Mouse (Mus musculus) subcutaneous adipose tissue, adult 2 months (tissue): ENCODE data around the gene Dgke. TPM values are rescaled to one million over a fixed set of nuclear protein-coding genes. Genes with fewer than 3 reads are reported as not detected.

Experiments used
- polyA plus RNA-seq: library from polyadenylated mRNA; depleted of rRNA; stranded (reverse); fragments of >200 nt; gene quantifications from 2 replicates; pipeline ENCODE4 v1.2.3, GENCODE M21; 2012; ENCODE audit warnings: low replicate concordance; rRNA removed

The Dgke gene
- polyA plus RNA-seq = 5.7 and 6.8 TPM in 2 replicates

DNA sequence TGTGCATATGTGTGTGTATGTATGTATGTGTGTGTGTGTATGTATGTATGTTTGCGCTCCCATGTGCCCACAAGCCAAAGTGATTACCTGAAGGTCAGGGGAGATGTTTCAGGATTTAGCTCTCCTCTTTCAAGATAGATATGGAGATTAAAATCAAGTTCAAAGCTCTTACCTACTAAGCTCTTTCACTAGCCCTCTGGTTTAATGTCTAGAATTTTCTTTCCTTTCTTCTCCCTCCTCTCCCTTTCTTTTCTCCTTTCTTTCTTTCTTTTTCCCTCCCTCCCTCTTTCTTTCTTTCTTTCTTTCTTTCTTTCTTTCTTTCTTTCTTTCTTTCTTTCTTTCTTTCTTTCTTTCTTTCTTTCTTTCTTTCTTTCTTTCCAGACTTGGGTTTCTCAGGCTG lies at the start of gene Dgke:
Gene Dgke, minus strand, starts transcription at position 101 of the 400 bp plus-strand sequence.

DNA sequence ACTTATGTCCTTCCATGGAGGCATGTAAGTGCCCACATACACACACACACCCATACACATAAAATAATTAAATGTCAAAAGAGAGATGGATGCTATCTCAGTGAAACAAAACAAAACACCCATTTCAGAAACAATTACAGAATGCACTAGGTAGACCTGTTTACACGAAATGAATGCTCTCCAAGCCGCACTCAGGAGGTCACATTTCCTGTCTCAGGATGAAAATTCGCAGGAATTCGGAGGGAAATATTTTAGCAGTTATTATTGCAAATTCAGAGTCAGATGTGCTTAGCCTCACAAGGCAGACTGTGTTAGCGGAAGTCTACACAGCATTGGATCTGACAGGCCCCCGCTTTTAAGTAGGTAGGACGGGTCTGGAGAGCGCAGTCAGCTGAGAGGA lies 6.9 kb upstream of the Dgke start, which contains the start of gene Gm525:
Gene Gm525, plus strand, starts transcription at position 301 of the 400 bp plus-strand sequence.

DNA sequence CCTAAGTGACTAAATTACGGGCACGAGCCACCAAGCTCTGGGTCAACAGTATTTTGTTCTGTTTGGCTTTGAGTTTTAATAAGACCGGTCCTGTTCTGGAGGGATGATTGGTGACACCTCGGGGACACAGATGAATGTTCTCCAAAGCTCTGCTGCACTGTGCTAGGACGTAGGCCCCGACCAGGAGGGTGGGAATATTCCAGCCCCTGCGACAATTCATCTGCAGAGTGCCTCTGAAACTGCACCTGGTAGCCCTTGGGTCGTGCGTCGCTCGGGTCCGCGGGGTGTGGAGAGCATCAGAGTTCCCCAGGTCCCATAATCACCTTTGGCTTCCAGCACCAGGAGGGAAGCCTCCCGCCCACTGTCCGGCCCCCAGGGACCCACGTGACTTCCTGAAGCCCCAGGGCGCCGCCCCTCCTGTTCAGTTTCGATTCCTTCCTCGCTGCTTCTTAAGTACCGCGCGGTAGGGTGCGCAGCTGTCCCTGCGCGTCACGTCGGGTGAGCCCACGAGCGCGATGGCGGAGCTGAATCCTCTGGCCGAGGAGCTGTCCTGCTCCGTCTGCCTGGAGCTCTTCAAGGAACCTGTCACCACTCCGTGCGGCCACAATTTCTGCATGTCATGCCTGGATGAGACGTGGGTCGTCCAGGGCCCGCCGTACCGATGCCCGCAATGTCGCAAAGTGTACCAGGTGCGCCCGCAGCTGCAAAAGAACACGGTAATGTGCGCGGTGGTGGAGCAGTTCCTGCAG lies 67.5 kb downstream of the Dgke start, which contains the start of gene Trim25:
Gene Trim25, plus strand, starts transcription at position 403 of the 749 bp plus-strand sequence.

Other genes with a start within 250 kb of the Dgke start
- 69.5 and 98.1 TPM in 2 replicates for gene Akap1, start 202.3 kb downstream of the Dgke start, polyA plus RNA-seq
- 35.2 and 59.1 TPM in 2 replicates for gene Scpep1, start 111.4 kb downstream of the Dgke start, polyA plus RNA-seq
- 0.32 and 0.59 TPM in 2 replicates for gene Elobl, start 99.9 kb downstream of the Dgke start, polyA plus RNA-seq
- gene Coil, start 96.6 kb downstream of the Dgke start, polyA plus RNA-seq = 2.7 and 8.3 TPM in 2 replicates
- gene Trim25, start 67.5 kb downstream of the Dgke start, polyA plus RNA-seq = 21.7 and 33.9 TPM in 2 replicates
- gene Gm525, start 7.0 kb upstream of the Dgke start, polyA plus RNA-seq = 1.6 and 12.6 TPM in 2 replicates
- 4.5 and 8.0 TPM in 2 replicates for gene Nog, start 235.5 kb upstream of the Dgke start, polyA plus RNA-seq